Mouse (Mus musculus) G1E (cell line): ENCODE data around the gene Nrg4.

Experiments used
- CTCF ChIP-seq: IDR thresholded peaks from 2 replicates; pipeline ENCODE4 v1.5.1; 2012; ENCODE audit warnings: low read depth, low read length, inconsistent platforms, mixed read lengths
- GATA1 ChIP-seq: IDR thresholded peaks from 2 replicates; pipeline ENCODE4 v1.6.1; 2012; ENCODE audit warnings: borderline replicate concordance, low read length, inconsistent platforms, mixed read lengths
- TAL1 ChIP-seq: conservative IDR thresholded peaks from 2 replicates; pipeline ENCODE4 v1.6.1; 2012; ENCODE audit warnings: low read depth, low read length, inconsistent platforms, mixed read lengths

GRCm38 (mm10) chr9:55329401-55329800, 2.8 kb upstream of the Nrg4 start:
- TF ChIP-seq CTCF (no peak), GATA1 (no peak), TAL1 (no peak)
